Mouse (Mus musculus): Measurements from ENCODE around the gene Rlf. TPM values are rescaled to one million over a fixed set of nuclear protein-coding genes. Genes with fewer than 3 reads are reported as not detected.

The Rlf gene
- polyA plus RNA-seq (2015; fragmentation: Nextera tagmentation; extraction: Ambion mirVana), result 15.1 and 15.7 TPM in 2 replicates

GRCm38 (mm10) chr4:121214793-121215304 lies at the start of gene Rlf:
Gene Rlf (minus strand): TSS chr4:121215084.
- no peaks in the 10 kb centered on the region for H3K36me3 ChIP-seq (ENCODE audit: control insufficient read depth, insufficient read depth, low read length)
- peak within 1 kb of the TSS; percentile 94 for H3K4me3 ChIP-seq (ENCODE audit: low read length)
- no peaks in the 10 kb centered on the region for H3K27me3 ChIP-seq (replicated peaks; ENCODE audit: control insufficient read depth, insufficient read depth, low read length)
- H3K4me1 ChIP-seq (ENCODE audit: control insufficient read depth, insufficient read depth, low read length), result peaks cover 12% of the 10 kb centered on the region
- H3K27ac ChIP-seq (ENCODE audit: low read length), result peak within 1 kb of the TSS; percentile 87
- under 1% methylated on average over 48 of the region's 48 CpGs for WGBS
- peak within 1 kb of the TSS; percentile 82 for H3K4me2 ChIP-seq (ENCODE audit: low read depth, low read length)
- H3K9me3 ChIP-seq (ENCODE audit: control insufficient read depth, low read length), result no peaks in the 10 kb centered on the region
- peak within 1 kb of the TSS; percentile 99 for H3K9ac ChIP-seq (ENCODE audit: low read depth, low read length)
- peak; percentile 98 for ATAC-seq

- no peak overlapping the region for H3K9ac ChIP-seq (ENCODE audit: low read depth, low read length)
- H3K4me2 ChIP-seq (ENCODE audit: low read depth, low read length), result no peak overlapping the region
- no peaks in the 10 kb centered on the region for H3K4me1 ChIP-seq (ENCODE audit: control insufficient read depth, insufficient read depth, low read length)
- no peaks in the 10 kb centered on the region for H3K36me3 ChIP-seq (ENCODE audit: control insufficient read depth, insufficient read depth, low read length)
- no peak overlapping the region for H3K27ac ChIP-seq (ENCODE audit: low read length)
- ATAC-seq, result no peak
- H3K27me3 ChIP-seq (replicated peaks; ENCODE audit: control insufficient read depth, insufficient read depth, low read length), result no peaks in the 10 kb centered on the region
- no peak overlapping the region for H3K4me3 ChIP-seq (ENCODE audit: low read length)
- no peaks in the 10 kb centered on the region for H3K9me3 ChIP-seq (ENCODE audit: control insufficient read depth, low read length)
- WGBS, result 83% methylated on average over 1 of the region's 1 CpGs
These were observed 26.7 kb upstream of the Rlf start for GRCm38 (mm10) chr4:121241612-121242000.

- H3K27ac ChIP-seq (ENCODE audit: low read length), result no peak overlapping the region
- H3K4me1 ChIP-seq (ENCODE audit: control insufficient read depth, insufficient read depth, low read length), result no peaks in the 10 kb centered on the region
- no peak overlapping the region for H3K4me2 ChIP-seq (ENCODE audit: low read depth, low read length)
- H3K9ac ChIP-seq (ENCODE audit: low read depth, low read length), result no peak overlapping the region
- H3K36me3 ChIP-seq (ENCODE audit: control insufficient read depth, insufficient read depth, low read length), result no peaks in the 10 kb centered on the region
- no peaks in the 10 kb centered on the region for H3K27me3 ChIP-seq (replicated peaks; ENCODE audit: control insufficient read depth, insufficient read depth, low read length)
- H3K4me3 ChIP-seq (ENCODE audit: low read length), result no peak overlapping the region
- WGBS, result 46% methylated on average over 14 of the region's 14 CpGs
- H3K9me3 ChIP-seq (ENCODE audit: control insufficient read depth, low read length), result no peaks in the 10 kb centered on the region
- no peak for ATAC-seq
These were observed 26.0 kb upstream of the Rlf start for GRCm38 (mm10) chr4:121240637-121241611.

- H3K9me3 ChIP-seq (ENCODE audit: control insufficient read depth, low read length), result no peaks in the 10 kb centered on the region
- H3K36me3 ChIP-seq (ENCODE audit: control insufficient read depth, insufficient read depth, low read length), result no peaks in the 10 kb centered on the region
- no peak overlapping the region for H3K9ac ChIP-seq (ENCODE audit: low read depth, low read length)
- ATAC-seq, result no peak
- no peaks in the 10 kb centered on the region for H3K27me3 ChIP-seq (replicated peaks; ENCODE audit: control insufficient read depth, insufficient read depth, low read length)
- H3K4me1 ChIP-seq (ENCODE audit: control insufficient read depth, insufficient read depth, low read length), result no peaks in the 10 kb centered on the region
- no peak overlapping the region for H3K4me2 ChIP-seq (ENCODE audit: low read depth, low read length)
- no peak overlapping the region for H3K4me3 ChIP-seq (ENCODE audit: low read length)
- no peak overlapping the region for H3K27ac ChIP-seq (ENCODE audit: low read length)
- 67% methylated on average over 4 of the region's 4 CpGs for WGBS
These were observed 25.0 kb upstream of the Rlf start for GRCm38 (mm10) chr4:121239878-121240277.

- Histone ChIP-seq H3K9me3 (ENCODE audit: control insufficient read depth, low read length) (no peaks in the 10 kb centered on the region), H3K9ac (ENCODE audit: low read depth, low read length) (no peak overlapping the region), H3K36me3 (ENCODE audit: control insufficient read depth, insufficient read depth, low read length) (no peaks in the 10 kb centered on the region), H3K4me3 (ENCODE audit: low read length) (no peak overlapping the region), H3K4me2 (ENCODE audit: low read depth, low read length) (no peak overlapping the region), H3K27me3 (replicated peaks; ENCODE audit: control insufficient read depth, insufficient read depth, low read length) (no peaks in the 10 kb centered on the region), H3K4me1 (ENCODE audit: control insufficient read depth, insufficient read depth, low read length) (no peaks in the 10 kb centered on the region), H3K27ac (ENCODE audit: low read length) (no peak overlapping the region)
- WGBS, result 15% methylated on average over 5 of the region's 5 CpGs
- no peak for ATAC-seq
These were observed 17.0 kb upstream of the Rlf start for GRCm38 (mm10) chr4:121231772-121232414.

GRCm38 (mm10) chr4:121230943-121231614 lies 16.2 kb upstream of the Rlf start:
- no peak for ATAC-seq
- Histone ChIP-seq H3K4me2 (ENCODE audit: low read depth, low read length) (no peak overlapping the region), H3K9ac (ENCODE audit: low read depth, low read length) (no peak overlapping the region)

GRCm38 (mm10) chr4:121227072-121227471 lies 12.2 kb upstream of the Rlf start:
- Histone ChIP-seq H3K4me1 (ENCODE audit: control insufficient read depth, insufficient read depth, low read length) (no peaks in the 10 kb centered on the region), H3K9ac (ENCODE audit: low read depth, low read length) (no peak overlapping the region), H3K27me3 (replicated peaks; ENCODE audit: control insufficient read depth, insufficient read depth, low read length) (no peaks in the 10 kb centered on the region), H3K4me2 (ENCODE audit: low read depth, low read length) (no peak overlapping the region), H3K36me3 (ENCODE audit: control insufficient read depth, insufficient read depth, low read length) (no peaks in the 10 kb centered on the region), H3K9me3 (ENCODE audit: control insufficient read depth, low read length) (no peaks in the 10 kb centered on the region), H3K4me3 (ENCODE audit: low read length) (no peak overlapping the region), H3K27ac (ENCODE audit: low read length) (no peak overlapping the region)
- no peak for ATAC-seq
- WGBS, result 63% methylated on average over 1 of the region's 1 CpGs

More at GRCm38 (mm10) chr4:121230943-121231614, 16.2 kb upstream of the Rlf start:
- Histone ChIP-seq H3K27me3 (replicated peaks; ENCODE audit: control insufficient read depth, insufficient read depth, low read length) (no peaks in the 10 kb centered on the region), H3K9me3 (ENCODE audit: control insufficient read depth, low read length) (no peaks in the 10 kb centered on the region), H3K27ac (ENCODE audit: low read length) (no peak overlapping the region), H3K4me3 (ENCODE audit: low read length) (no peak overlapping the region), H3K4me1 (ENCODE audit: control insufficient read depth, insufficient read depth, low read length) (no peaks in the 10 kb centered on the region), H3K36me3 (ENCODE audit: control insufficient read depth, insufficient read depth, low read length) (no peaks in the 10 kb centered on the region)
- WGBS, result 4% methylated on average over 16 of the region's 16 CpGs

- Histone ChIP-seq H3K27me3 (replicated peaks; ENCODE audit: control insufficient read depth, insufficient read depth, low read length) (no peaks in the 10 kb centered on the region), H3K36me3 (ENCODE audit: control insufficient read depth, insufficient read depth, low read length) (no peaks in the 10 kb centered on the region), H3K4me2 (ENCODE audit: low read depth, low read length) (no peak overlapping the region), H3K4me3 (ENCODE audit: low read length) (no peak overlapping the region), H3K9me3 (ENCODE audit: control insufficient read depth, low read length) (no peaks in the 10 kb centered on the region), H3K9ac (ENCODE audit: low read depth, low read length) (no peak overlapping the region), H3K4me1 (ENCODE audit: control insufficient read depth, insufficient read depth, low read length) (no peaks in the 10 kb centered on the region), H3K27ac (ENCODE audit: low read length) (no peak overlapping the region)
- WGBS, result 92% methylated on average over 4 of the region's 4 CpGs
- no peak for ATAC-seq
These were observed 10.3 kb upstream of the Rlf start for GRCm38 (mm10) chr4:121225177-121225576.

- H3K9me3 ChIP-seq (ENCODE audit: control insufficient read depth, low read length), result no peaks in the 10 kb centered on the region
- H3K27me3 ChIP-seq (replicated peaks; ENCODE audit: control insufficient read depth, insufficient read depth, low read length), result no peaks in the 10 kb centered on the region
- H3K4me3 ChIP-seq (ENCODE audit: low read length), result no peak overlapping the region
- H3K9ac ChIP-seq (ENCODE audit: low read depth, low read length), result no peak overlapping the region
- H3K4me1 ChIP-seq (ENCODE audit: control insufficient read depth, insufficient read depth, low read length), result no peaks in the 10 kb centered on the region
- 77% methylated on average over 1 of the region's 1 CpGs for WGBS
- no peak overlapping the region for H3K4me2 ChIP-seq (ENCODE audit: low read depth, low read length)
- H3K27ac ChIP-seq (ENCODE audit: low read length), result no peak overlapping the region
- no peak for ATAC-seq
- no peaks in the 10 kb centered on the region for H3K36me3 ChIP-seq (ENCODE audit: control insufficient read depth, insufficient read depth, low read length)
These were observed 8.3 kb upstream of the Rlf start for GRCm38 (mm10) chr4:121223136-121223535.
